Mouse (Mus musculus) forebrain, embryonic 13.5 days (tissue): ENCODE data around the gene Rpl31. TPM values are rescaled to one million over a fixed set of nuclear protein-coding genes. Genes with fewer than 3 reads are reported as not detected.

Experiments
- ATAC-seq: fragments of 200-750 bp; cut with Nextera tagmentation; 2 replicates; pipeline ENCODE4 v1.8.0; 2017
- H3K27ac ChIP-seq: fragments of 300-500 bp; sonication (generic); 2 replicates; pipeline ENCODE4 v1.5.1; 2015; ENCODE audit warnings: inconsistent platforms, mild to moderate bottlenecking, moderate library complexity
- H3K27me3 ChIP-seq: fragments of 300-500 bp; sonication (generic); 2 replicates; pipeline ENCODE4 v1.6.1; 2015; ENCODE audit warnings: mild to moderate bottlenecking, inconsistent platforms
- H3K36me3 ChIP-seq: fragments of 300-500 bp; sonication (generic); 2 replicates; pipeline ENCODE4 v1.6.1; 2015; ENCODE audit warnings: mild to moderate bottlenecking, inconsistent platforms; ENCODE audit not compliant: poor library complexity, severe bottlenecking
- H3K4me1 ChIP-seq: fragments of 300-500 bp; sonication (generic); 2 replicates; pipeline ENCODE4 v1.6.1; 2015; ENCODE audit warnings: inconsistent platforms
- H3K4me2 ChIP-seq: fragments of 300-500 bp; sonication (generic); 2 replicates; pipeline ENCODE4 v1.6.1; 2015; ENCODE audit warnings: inconsistent platforms, mild to moderate bottlenecking, moderate library complexity
- H3K4me3 ChIP-seq: fragments of 300-500 bp; sonication (generic); 2 replicates; pipeline ENCODE4 v1.5.1; 2015; ENCODE audit warnings: mild to moderate bottlenecking, inconsistent platforms
- H3K9ac ChIP-seq: fragments of 300-500 bp; sonication (generic); 2 replicates; pipeline ENCODE4 v1.6.1; 2015; ENCODE audit warnings: mild to moderate bottlenecking, inconsistent platforms
- H3K9me3 ChIP-seq: fragments of 300-500 bp; sonication (generic); replicated peaks from 2 replicates; pipeline ENCODE4 v1.6.1; 2016; ENCODE audit warnings: inconsistent platforms
- WGBS: fragments of 180-500 bp; shearing (Covaris S2); methylation state at CpG from one replicate; pipeline ENCODE4 v1.1.7; 2015; 5-methylcytosine and 5-hydroxymethylcytosine counted together
- polyA plus RNA-seq: library from polyadenylated mRNA; unstranded; fragments of >200 nt; fragmentation: Nextera tagmentation; extraction: Ambion mirVana; gene quantifications from 2 replicates; pipeline ENCODE4 v1.2.1, GENCODE M21; 2015

Gene Rpl31
- 419 and 458 TPM in 2 replicates for polyA plus RNA-seq

DNA sequence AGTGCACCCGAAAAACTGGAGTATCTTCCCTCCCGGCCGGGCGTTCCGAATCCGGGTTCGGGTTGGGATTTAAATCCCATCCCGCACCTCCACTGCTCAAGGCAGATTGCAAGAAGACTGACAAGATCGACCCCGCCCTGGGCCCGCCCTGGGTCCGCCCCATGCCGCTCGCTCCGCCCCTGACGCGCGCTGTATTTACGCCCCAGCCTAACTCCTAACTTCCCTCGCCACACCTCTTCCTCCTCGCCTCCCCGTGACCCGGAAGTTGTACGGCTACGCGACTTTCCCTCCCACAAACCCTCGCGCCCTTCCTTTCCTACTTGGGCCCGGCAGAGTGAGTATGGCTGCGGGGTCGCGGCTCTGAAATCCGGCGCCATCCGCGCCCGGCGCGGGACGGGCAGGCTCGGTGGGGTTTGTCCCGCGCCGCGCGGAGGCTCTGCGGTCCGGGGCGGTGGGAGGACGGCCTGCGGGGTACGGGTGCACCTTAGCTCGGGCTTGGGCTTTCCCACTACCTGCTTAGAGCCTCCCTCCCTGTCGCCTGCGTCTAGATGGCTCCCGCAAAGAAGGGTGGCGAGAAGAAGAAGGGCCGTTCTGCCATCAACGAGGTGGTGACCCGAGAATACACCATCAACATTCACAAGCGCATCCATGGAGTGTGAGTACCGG is at the start of gene Rpl31:
Rpl31 (plus strand) TSS at position 242 of the 666 bp plus-strand sequence.
- peak within 1 kb of the TSS; percentile 86 for H3K4me2 ChIP-seq
- H3K27ac ChIP-seq, result peak within 1 kb of the TSS; percentile 90
- peaks cover 38% of the 10 kb centered on the region for H3K36me3 ChIP-seq
- peak; percentile 100 for ATAC-seq
- no peaks in the 10 kb centered on the region for H3K27me3 ChIP-seq
- peak within 1 kb of the TSS; percentile 99 for H3K9ac ChIP-seq
- no peaks in the 10 kb centered on the region for H3K9me3 ChIP-seq
- H3K4me3 ChIP-seq, result peak within 1 kb of the TSS; percentile 95
- H3K4me1 ChIP-seq, result peaks cover 20% of the 10 kb centered on the region
- under 1% methylated on average over 62 of the region's 62 CpGs for WGBS

DNA sequence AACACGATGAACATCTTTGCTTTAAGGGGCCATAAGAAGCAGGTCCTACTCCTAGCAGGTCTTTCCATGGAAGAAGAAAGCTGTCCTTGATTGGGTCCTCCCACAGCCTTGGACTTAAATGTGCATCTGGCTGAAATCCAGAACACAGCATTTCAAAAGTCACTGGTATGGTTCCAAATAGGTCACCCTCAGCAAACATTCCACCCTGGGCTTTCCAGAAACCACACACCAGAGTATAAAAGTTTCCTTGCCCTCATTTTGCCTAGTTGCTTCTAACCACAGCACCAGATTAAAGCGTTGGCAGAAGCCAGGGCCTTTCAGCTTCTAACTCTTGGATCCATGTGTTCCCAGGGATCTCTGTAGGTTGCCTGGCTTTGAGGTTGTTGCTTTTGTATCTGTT is 49.7 kb upstream of the Rpl31 start:
- no peaks in the 10 kb centered on the region for H3K27me3 ChIP-seq
- no peak overlapping the region for H3K27ac ChIP-seq
- 86% methylated on average over 2 of the region's 2 CpGs for WGBS
- H3K4me1 ChIP-seq, result no peaks in the 10 kb centered on the region
- ATAC-seq, result no peak
- H3K9me3 ChIP-seq, result no peaks in the 10 kb centered on the region
- H3K4me3 ChIP-seq, result no peak overlapping the region
- no peak overlapping the region for H3K4me2 ChIP-seq
- no peak overlapping the region for H3K9ac ChIP-seq
- no peaks in the 10 kb centered on the region for H3K36me3 ChIP-seq

DNA sequence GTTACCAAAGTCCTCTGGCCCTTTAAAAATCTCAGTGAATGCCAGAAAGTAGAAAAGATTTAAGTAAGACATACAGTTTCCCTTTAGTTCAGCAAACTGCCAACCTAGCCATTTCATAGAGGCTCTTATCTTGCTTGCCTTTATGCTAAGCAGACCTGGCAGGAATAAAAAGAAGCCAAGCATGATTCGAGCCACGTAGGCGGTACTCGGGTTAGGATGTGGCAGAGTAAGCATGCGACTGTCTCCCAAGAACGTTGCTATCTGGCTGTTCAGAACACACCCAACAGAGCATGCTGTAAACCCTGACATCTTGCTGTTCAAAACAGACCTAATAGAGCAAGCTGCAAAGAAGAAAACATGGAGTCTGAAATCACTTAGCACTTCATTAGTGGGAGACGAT is 48.8 kb upstream of the Rpl31 start:
- Histone ChIP-seq H3K9me3 (no peaks in the 10 kb centered on the region), H3K4me3 (no peak overlapping the region), H3K4me1 (no peaks in the 10 kb centered on the region), H3K27ac (no peak overlapping the region), H3K4me2 (no peak overlapping the region), H3K27me3 (no peaks in the 10 kb centered on the region), H3K36me3 (no peaks in the 10 kb centered on the region), H3K9ac (no peak overlapping the region)
- whole genome bisulfite sequencing, result 78% methylated on average over 7 of the region's 7 CpGs
- no peak for ATAC-seq

DNA sequence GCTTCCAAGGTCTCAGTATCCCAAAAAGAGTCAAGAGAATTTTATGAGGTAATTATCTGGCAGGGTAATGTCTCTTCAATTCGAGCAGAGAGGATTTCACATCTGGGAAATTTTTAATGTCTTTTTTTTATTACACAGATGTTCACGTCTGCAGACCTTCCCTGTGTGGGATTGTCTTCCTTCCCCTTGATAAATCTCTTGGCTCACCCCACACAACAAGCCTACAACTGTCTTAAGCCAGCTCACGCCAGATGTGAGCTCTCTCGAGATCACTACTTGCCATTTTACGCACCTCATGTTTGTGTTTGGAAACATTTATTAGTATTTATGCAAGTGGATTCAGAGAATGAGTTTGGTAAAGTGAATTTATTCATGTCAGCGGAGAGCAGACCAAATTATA is 45.7 kb upstream of the Rpl31 start:
- Histone ChIP-seq H3K36me3 (no peaks in the 10 kb centered on the region), H3K4me3 (no peak overlapping the region), H3K9ac (no peak overlapping the region), H3K9me3 (no peaks in the 10 kb centered on the region), H3K27ac (no peak overlapping the region), H3K4me2 (no peak overlapping the region), H3K4me1 (no peaks in the 10 kb centered on the region), H3K27me3 (no peaks in the 10 kb centered on the region)
- 84% methylated on average over 6 of the region's 6 CpGs for WGBS
- ATAC-seq, result no peak

DNA sequence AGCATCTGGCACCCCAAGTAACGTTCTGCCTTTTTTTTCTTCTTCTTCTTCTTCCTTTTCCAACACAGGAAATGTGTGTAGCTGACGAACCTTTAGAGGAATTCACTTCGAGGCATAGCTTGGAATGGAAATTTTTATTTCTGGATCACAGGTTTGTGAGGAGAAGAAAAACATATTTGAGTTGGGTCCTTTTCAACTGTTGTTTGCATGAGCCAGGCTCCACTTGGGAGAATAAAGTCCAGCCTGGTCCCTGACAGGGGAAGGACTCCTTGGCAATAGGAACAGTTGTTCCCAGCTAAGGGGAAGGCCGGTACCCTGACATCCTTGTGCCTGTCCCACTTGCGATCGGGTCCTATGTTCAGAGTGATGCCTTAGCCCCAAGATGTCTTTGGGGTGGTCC is 42.4 kb upstream of the Rpl31 start:
- no peaks in the 10 kb centered on the region for H3K4me1 ChIP-seq
- no peak overlapping the region for H3K4me3 ChIP-seq
- H3K27ac ChIP-seq, result no peak overlapping the region
- no peaks in the 10 kb centered on the region for H3K9me3 ChIP-seq
- no peaks in the 10 kb centered on the region for H3K27me3 ChIP-seq
- H3K9ac ChIP-seq, result no peak overlapping the region
- H3K36me3 ChIP-seq, result no peaks in the 10 kb centered on the region
- ATAC-seq, result no peak
- no peak overlapping the region for H3K4me2 ChIP-seq
- 96% methylated on average over 6 of the region's 6 CpGs for WGBS

DNA sequence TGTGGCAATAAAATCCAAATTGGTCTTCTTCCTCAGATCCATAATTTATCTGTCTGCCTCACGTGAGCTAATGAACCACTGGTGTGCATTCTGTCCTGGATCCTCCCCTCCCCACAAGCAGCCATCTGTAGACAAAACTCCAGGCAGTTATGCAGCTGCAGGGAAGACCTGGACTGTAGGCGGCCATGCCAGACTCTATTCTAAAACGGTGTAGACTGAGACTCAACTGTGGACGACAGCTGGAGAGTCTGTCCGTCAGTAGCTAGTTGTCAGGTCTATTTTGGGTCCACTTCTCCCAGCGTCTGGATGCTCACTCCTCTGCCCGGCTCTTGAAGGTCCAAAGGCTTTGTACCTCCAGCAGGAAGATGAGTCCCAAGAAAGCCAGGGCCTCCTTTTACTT is 40.1 kb upstream of the Rpl31 start:
- H3K4me3 ChIP-seq, result no peak overlapping the region
- no peak for ATAC-seq
- H3K4me2 ChIP-seq, result no peak overlapping the region
- WGBS, result 86% methylated on average over 7 of the region's 7 CpGs
- H3K27ac ChIP-seq, result no peak overlapping the region
- no peak overlapping the region for H3K9ac ChIP-seq
- H3K27me3 ChIP-seq, result no peaks in the 10 kb centered on the region
- H3K4me1 ChIP-seq, result no peaks in the 10 kb centered on the region
- H3K9me3 ChIP-seq, result no peaks in the 10 kb centered on the region
- no peaks in the 10 kb centered on the region for H3K36me3 ChIP-seq

DNA sequence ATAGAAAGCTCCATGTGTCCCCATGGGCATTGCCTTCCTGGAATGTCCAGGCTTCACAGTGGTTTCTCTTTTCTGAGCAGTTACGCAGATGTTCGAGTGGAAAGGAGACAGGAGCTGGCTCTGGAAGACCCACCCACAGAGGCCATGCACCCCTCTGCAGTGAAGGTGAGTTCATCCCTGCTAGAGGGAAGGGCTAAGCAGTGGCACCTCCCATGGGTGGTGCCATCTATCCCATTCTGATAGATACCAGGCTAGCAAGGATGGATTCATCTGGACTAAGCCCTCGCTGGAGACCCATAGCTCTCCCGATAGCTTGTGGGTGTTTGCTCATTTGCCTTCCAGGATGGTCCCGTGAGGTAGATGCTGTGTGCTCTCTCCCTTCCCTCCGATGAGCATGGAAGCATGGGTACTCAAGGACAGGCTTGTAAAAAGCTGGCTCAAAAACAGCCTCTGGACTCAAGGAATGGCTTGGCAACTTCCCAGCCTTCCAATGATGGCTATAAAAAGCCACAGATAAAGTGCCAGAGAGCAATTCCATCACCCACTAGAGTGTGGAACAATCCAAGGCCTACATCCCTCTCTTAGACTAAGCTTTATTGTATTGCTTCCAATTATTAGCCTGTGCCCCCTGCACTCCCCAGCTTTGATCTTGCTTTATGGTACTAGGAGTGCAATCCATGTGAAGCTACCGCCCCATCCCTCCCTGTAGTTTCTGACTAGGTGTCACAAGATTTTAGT is 36.6 kb upstream of the Rpl31 start:
- no peak overlapping the region for H3K27ac ChIP-seq

DNA sequence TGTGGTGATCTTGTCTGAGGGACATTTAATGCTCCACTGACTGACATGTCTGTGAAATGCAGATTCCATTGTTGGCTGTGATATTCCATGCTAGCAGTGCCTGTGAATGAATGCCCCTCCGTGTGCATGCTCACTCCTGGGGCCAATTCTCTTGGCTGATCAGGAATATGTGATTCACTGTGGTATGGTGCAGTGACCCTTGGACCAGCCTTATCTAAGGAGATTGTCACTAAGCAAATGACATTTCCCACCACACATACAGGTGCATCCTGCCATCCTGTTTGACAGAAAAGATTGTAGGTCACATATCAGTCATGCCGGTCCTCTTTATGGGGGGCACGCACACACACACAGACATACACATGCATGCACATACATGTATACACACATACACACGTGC is 35.2 kb upstream of the Rpl31 start:
- WGBS, result 86% methylated on average over 4 of the region's 4 CpGs
- Histone ChIP-seq H3K36me3 (no peaks in the 10 kb centered on the region), H3K4me1 (no peaks in the 10 kb centered on the region), H3K4me2 (no peak overlapping the region), H3K9me3 (no peaks in the 10 kb centered on the region), H3K9ac (no peak overlapping the region), H3K27ac (no peak overlapping the region), H3K27me3 (0 out of 2 replicates have a peak, but pooled peaks cover 3% of the 10 kb centered on the region), H3K4me3 (no peak overlapping the region)
- ATAC-seq, result no peak

More for the DNA sequence above, 36.6 kb upstream of the Rpl31 start:
- no peak overlapping the region for H3K4me2 ChIP-seq
- no peak overlapping the region for H3K9ac ChIP-seq
- H3K4me3 ChIP-seq, result no peak overlapping the region
- 0 out of 2 replicates have a peak, but pooled peaks cover 3% of the 10 kb centered on the region for H3K27me3 ChIP-seq
- no peak for ATAC-seq
- no peaks in the 10 kb centered on the region for H3K4me1 ChIP-seq
- no peaks in the 10 kb centered on the region for H3K9me3 ChIP-seq
- WGBS, result 91% methylated on average over 7 of the region's 7 CpGs
- H3K36me3 ChIP-seq, result no peaks in the 10 kb centered on the region

DNA sequence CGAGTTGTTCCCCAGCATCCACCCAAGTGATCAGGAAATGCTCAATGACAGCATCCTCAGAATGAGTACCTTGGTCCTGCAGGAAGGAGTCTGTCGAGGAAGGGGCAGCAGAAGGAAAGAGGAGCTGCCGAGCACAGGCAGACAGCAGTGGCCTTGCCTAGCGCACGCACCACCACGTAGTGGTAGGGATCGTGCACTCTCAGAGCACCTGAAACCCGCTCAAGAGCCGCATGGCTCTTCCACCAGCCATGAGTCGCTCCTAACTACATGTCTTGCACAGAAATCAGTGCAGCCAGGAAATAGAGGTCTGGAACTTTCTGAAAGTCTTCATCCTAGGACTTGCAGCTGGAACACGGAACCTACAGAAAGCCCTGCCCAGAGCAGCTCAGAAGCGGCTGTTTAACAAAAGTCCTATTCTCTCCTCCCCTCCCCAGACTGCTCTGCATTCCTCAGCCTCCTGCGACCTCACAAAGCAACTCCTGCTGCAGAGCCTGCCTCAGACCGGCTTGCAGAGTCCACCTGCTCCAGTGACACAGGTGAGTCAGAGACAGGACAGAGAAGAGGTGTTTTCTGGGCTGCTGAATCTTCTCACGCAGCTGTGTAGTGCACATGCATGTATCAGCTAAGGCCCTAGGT is 32.0 kb upstream of the Rpl31 start:
- H3K9me3 ChIP-seq, result no peaks in the 10 kb centered on the region
- no peak overlapping the region for H3K9ac ChIP-seq
- no peak overlapping the region for H3K4me3 ChIP-seq
- H3K4me1 ChIP-seq, result no peaks in the 10 kb centered on the region
- H3K27ac ChIP-seq, result no peak overlapping the region
- ATAC-seq, result no peak
- WGBS, result 19% methylated on average over 15 of the region's 15 CpGs
- H3K27me3 ChIP-seq, result 0 out of 2 replicates have a peak, but pooled peaks cover 3% of the 10 kb centered on the region
- H3K36me3 ChIP-seq, result no peaks in the 10 kb centered on the region
- no peak overlapping the region for H3K4me2 ChIP-seq

DNA sequence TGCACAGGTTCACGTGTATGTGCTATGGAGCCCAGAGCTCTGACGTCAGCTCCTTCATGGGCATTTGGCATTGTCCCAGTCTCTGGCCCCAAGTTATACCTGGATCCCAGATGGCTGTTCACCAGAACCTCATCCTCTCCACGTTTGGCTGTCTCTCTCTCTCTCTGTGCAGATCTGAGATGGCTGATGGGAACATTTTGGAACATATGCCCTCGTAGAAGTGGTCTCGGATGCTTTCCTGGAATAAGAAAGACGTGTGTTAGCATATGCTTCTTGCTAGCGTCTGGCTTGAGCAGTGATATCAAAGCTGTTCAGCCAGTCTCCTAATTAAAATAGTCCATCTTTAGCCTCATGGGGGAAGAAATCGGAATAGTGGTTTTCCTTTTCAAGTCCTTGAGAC is 30.9 kb upstream of the Rpl31 start:
- Histone ChIP-seq H3K9ac (no peak overlapping the region), H3K27ac (no peak overlapping the region), H3K4me1 (no peaks in the 10 kb centered on the region), H3K27me3 (0 out of 2 replicates have a peak, but pooled peaks cover 3% of the 10 kb centered on the region), H3K4me3 (no peak overlapping the region), H3K36me3 (no peaks in the 10 kb centered on the region), H3K4me2 (no peak overlapping the region), H3K9me3 (no peaks in the 10 kb centered on the region)
- no peak for ATAC-seq
- WGBS, result 81% methylated on average over 8 of the region's 8 CpGs

DNA sequence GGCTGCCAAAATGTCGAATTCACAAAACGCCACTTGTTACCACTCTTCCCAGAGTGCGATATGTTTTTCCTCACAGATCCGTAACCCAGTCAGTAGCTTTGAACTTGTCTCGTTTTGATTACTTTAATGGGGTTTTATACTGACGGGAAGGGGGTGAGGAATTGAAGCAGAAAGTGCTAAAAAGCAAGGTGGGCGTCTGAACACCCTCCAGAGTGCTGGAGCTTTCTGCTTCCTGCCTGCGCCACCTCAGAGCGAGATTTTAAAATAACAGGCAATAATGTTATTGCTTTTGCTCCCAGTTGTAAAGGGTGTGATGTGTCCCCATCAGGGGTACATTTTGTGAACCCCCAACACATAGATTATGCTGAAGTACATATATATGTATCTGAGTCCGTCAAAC is 28.8 kb upstream of the Rpl31 start:
- Histone ChIP-seq H3K4me3 (no peak overlapping the region), H3K4me2 (no peak overlapping the region), H3K9ac (no peak overlapping the region), H3K36me3 (no peaks in the 10 kb centered on the region), H3K9me3 (no peaks in the 10 kb centered on the region), H3K27ac (no peak overlapping the region), H3K4me1 (no peaks in the 10 kb centered on the region), H3K27me3 (0 out of 2 replicates have a peak, but pooled peaks cover 3% of the 10 kb centered on the region)
- WGBS, result 79% methylated on average over 10 of the region's 10 CpGs
- ATAC-seq, result no peak

DNA sequence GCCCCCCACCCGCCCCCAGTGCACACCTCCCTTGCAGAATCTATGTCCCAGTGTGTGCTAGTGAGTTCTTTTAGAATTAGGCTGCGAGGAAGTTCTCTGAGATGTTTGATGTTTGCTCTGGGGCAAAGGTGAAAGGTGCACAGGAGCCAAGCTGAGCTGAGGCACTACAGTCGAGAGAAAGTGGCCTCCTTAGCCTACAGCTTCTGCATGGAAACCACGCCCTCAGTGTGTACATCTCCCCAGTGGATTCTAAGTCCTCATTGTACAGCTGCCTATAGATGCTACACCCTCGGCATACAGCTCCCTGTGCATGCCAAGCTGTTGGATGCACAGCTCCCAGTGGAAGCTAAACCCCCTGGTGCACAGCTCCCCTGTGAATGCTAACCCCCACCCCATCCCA is 28.2 kb upstream of the Rpl31 start:
- Histone ChIP-seq H3K27ac (no peak overlapping the region), H3K4me3 (no peak overlapping the region), H3K9me3 (no peaks in the 10 kb centered on the region), H3K4me1 (no peaks in the 10 kb centered on the region), H3K27me3 (0 out of 2 replicates have a peak, but pooled peaks cover 3% of the 10 kb centered on the region), H3K4me2 (no peak overlapping the region), H3K36me3 (no peaks in the 10 kb centered on the region), H3K9ac (no peak overlapping the region)
- no peak for ATAC-seq
- 56% methylated on average over 5 of the region's 5 CpGs for WGBS
